Mouse (Mus musculus) kidney, adult 2 months (tissue): ENCODE results near the gene Capn6.

Experiments
- CTCF ChIP-seq: fragments of 200-500 bp; conservative IDR thresholded peaks from 2 replicates; pipeline ENCODE4 v1.5.1; 2011; ENCODE audit warnings: low read depth, mild to moderate bottlenecking, control low read depth, low read length, moderate library complexity, mixed read lengths; ENCODE audit not compliant: insufficient read depth, insufficient read length
- POLR2A ChIP-seq: fragments of 200-500 bp; IDR thresholded peaks from one replicate; pipeline ENCODE4 v1.6.1; 2011; ENCODE audit warnings: low read depth, low read length, control low read depth

DNA sequence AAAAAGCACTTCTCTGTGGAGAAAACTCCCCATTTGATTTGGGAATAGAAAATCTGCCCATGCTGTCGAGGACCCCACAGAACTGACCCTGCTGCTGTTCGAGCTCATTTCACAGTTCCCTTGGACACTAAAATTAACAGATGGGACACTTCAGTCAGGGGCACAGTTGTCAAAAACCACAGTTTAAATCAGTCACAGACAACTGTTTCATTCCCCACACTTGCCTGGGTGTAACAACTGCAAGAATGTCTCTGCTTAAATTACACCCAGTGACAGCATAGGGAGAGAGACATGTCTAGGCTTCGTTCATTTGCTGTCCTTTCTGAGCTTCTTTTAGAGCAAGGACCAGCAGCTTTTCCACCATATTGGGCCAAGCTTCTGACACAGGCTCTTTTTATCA, 19.4 kb upstream of the Capn6 start:
- TF ChIP-seq CTCF (no peak), POLR2A (no peak)
